Mouse (Mus musculus) ovary, postnatal 14 days (tissue): ENCODE measurements at regions not wholly inside any gene's neighbourhood (a gene's known extent, or its start where the extent isn't known, plus 50 kb on each side); places are given as distances from the start of the nearest gene placed in this dataset.
A peak's percentile ranks its signal among the peaks of the same experiment; 100 is the strongest.
"Not testable (repeated sequence)": the region's sequence is repeated elsewhere in the genome, so short reads cannot be mapped to it uniquely, and the experiment has no call there.

Experiments
- DNase-seq: peaks from one replicate; pipeline ENCODE4 v3.0.0; 2022; ENCODE audit warnings: low spot score

- no peak for DNase-seq
These were observed 109.1 kb upstream of the Syt13 start for GRCm38 (mm10) chr2:92805761-92806160.

GRCm38 (mm10) chr2:92806481-92807195 is 108.3 kb upstream of the Syt13 start:
- no peak for DNase-seq

- no peak for DNase-seq
These were observed 107.5 kb upstream of the Syt13 start for GRCm38 (mm10) chr2:92807404-92807803.

GRCm38 (mm10) chr2:92808121-92808520 is 106.8 kb upstream of the Syt13 start:
- no peak for DNase-seq

- DNase-seq = no peak
These were observed 105.7 kb upstream of the Syt13 start for GRCm38 (mm10) chr2:92809226-92809625.

- no peak for DNase-seq
These were observed 105.1 kb upstream of the Syt13 start for GRCm38 (mm10) chr2:92809681-92810323.

- DNase-seq = not testable (repeated sequence)
These were observed 103.9 kb upstream of the Syt13 start for GRCm38 (mm10) chr2:92810956-92811355.

GRCm38 (mm10) chr2:92813028-92813427 is 101.9 kb upstream of the Syt13 start:
- DNase-seq = no peak

- DNase-seq = no peak
These were observed 95.3 kb upstream of the Syt13 start for GRCm38 (mm10) chr2:92819586-92819985.

- DNase-seq = no peak
These were observed 90.6 kb upstream of the Syt13 start for GRCm38 (mm10) chr2:92824325-92824724.

GRCm38 (mm10) chr2:92825395-92825794 is 89.5 kb upstream of the Syt13 start:
- DNase-seq = no peak

GRCm38 (mm10) chr2:92830134-92830533 is 84.8 kb upstream of the Syt13 start:
- no peak for DNase-seq

- no peak for DNase-seq
These were observed 83.1 kb upstream of the Syt13 start for GRCm38 (mm10) chr2:92831784-92832183.

GRCm38 (mm10) chr2:92836203-92836602 is 78.7 kb upstream of the Syt13 start:
- DNase-seq = no peak

GRCm38 (mm10) chr2:92838012-92838411 is 76.9 kb upstream of the Syt13 start:
- DNase-seq = no peak

- DNase-seq = peak; percentile 59
These were observed 74.9 kb upstream of the Syt13 start for GRCm38 (mm10) chr2:92840009-92840408.

- no peak for DNase-seq
These were observed 73.3 kb upstream of the Syt13 start for GRCm38 (mm10) chr2:92841626-92842025.

GRCm38 (mm10) chr2:92845061-92845769 is 69.7 kb upstream of the Syt13 start:
- DNase-seq = peak; percentile 51

GRCm38 (mm10) chr2:92848962-92849361 is 65.9 kb upstream of the Syt13 start:
- no peak for DNase-seq

GRCm38 (mm10) chr2:92851336-92851735 is 63.6 kb upstream of the Syt13 start:
- no peak for DNase-seq

- DNase-seq = no peak
These were observed 61.7 kb upstream of the Syt13 start for GRCm38 (mm10) chr2:92853175-92853574.

- no peak for DNase-seq
These were observed 60.6 kb upstream of the Syt13 start for GRCm38 (mm10) chr2:92854331-92854730.

- no peak for DNase-seq
These were observed 58.9 kb upstream of the Syt13 start for GRCm38 (mm10) chr2:92856047-92856446.
